Mouse (Mus musculus) adrenal gland, postnatal 36 days (tissue): ENCODE measurements around the gene Trip11. TPM values are rescaled to one million over a fixed set of nuclear protein-coding genes. Genes with fewer than 3 reads are reported as not detected.

Experiments used
- DNase-seq, 2 experiments: peaks; one replicate each; pipeline ENCODE4 v3.0.0; 2021; ENCODE audit warnings: mixed read lengths in 1 of 2
- total RNA-seq, 2 experiments: library from RNA; stranded (reverse); gene quantifications; 2 replicates each; pipeline ENCODE4 v1.2.3; 2021

Gene Trip11
- total RNA-seq, 2 experiments from 2014 or later: 36.9 to 39.9 TPM

- no peak for DNase-seq
These were observed 16.0 kb downstream of the Trip11 start for GRCm38 (mm10) chr12:101897113-101897512.

DNA sequence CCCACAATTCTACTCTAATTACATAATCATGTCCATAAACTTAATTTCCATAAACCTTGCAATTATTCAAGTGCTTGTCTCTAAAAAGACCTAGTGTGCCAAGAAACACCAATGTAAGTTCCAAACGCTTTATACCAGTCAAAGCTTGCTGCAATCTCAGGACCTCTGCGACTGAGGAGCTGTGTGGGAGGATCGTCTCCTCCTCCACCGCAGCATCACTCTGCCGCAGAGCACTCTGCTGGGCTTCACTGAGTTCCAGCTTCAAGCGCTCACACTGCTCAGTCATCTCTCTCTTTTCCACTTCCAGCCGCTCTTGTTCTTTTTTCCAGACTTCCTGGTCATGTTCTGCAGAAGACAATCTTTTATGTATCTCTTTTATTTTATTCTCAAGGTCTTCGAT, 19.8 kb downstream of the Trip11 start:
- no peak for DNase-seq

GRCm38 (mm10) chr12:101892832-101893231, 20.2 kb downstream of the Trip11 start:
- no peak for DNase-seq

- DNase-seq: no peak
These were observed 22.0 kb downstream of the Trip11 start for GRCm38 (mm10) chr12:101891066-101891465.

DNA sequence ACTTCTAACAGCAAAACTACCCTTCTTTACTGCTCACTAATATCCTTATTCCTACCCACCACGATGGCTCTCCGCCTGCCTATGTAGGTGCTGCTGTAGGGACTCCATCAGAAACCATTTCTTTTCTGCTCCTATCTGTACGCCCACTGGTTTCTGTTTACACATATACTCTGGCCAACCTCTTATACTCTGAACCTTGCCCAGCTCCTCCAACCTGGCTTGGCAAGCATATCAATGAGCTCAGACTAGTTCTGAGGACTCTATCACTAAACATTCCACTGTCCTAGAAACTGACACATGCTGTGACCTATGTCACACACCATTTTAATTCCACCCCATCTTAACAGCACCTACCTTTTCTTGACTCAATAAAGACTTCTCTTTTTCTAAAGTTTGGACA, 23.7 kb downstream of the Trip11 start:
- no peak for DNase-seq

DNA sequence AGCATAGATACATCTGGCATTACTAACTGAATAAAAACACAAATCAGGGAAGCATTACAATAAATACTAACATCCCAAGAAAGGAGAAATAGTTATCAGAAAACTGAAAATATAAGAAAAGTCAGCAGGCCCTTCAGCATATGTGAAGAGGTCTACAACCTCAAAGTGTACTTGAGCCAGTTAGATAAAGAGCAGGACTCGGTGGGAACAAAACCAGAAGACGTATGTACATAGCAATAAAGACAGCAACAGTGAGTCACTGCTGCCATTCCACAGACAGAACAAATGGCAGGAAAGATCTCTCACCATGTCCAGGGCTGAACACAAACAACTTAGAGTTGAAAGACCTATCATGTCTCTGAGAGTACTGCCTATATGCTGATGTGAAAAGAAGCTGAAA, 24.8 kb downstream of the Trip11 start:
- no peak for DNase-seq

DNA sequence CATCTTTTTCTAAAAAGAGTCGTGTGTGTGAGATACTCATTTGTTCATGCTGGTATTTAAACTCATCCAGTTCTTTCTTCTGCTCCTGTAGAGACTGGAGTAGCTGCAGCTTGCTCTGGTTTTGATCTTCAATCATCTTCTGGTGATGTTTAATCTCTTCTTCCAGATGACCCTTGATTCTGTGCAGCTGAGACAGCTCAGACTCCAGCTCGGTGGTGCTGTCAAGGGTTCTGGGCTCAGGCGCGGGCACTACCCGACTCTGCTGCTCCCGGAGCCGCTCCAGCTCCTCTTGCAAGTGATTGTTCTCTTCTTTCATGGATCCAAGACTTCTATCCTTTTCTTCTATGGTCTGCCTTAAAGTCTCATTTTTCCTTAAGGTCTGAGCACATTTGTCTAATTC, 28.1 kb downstream of the Trip11 start:
- no peak for DNase-seq

- DNase-seq: no peak
These were observed 36.7 kb downstream of the Trip11 start for GRCm38 (mm10) chr12:101876374-101876773.

- no peak for DNase-seq
These were observed 38.0 kb downstream of the Trip11 start for GRCm38 (mm10) chr12:101875107-101875506.

DNA sequence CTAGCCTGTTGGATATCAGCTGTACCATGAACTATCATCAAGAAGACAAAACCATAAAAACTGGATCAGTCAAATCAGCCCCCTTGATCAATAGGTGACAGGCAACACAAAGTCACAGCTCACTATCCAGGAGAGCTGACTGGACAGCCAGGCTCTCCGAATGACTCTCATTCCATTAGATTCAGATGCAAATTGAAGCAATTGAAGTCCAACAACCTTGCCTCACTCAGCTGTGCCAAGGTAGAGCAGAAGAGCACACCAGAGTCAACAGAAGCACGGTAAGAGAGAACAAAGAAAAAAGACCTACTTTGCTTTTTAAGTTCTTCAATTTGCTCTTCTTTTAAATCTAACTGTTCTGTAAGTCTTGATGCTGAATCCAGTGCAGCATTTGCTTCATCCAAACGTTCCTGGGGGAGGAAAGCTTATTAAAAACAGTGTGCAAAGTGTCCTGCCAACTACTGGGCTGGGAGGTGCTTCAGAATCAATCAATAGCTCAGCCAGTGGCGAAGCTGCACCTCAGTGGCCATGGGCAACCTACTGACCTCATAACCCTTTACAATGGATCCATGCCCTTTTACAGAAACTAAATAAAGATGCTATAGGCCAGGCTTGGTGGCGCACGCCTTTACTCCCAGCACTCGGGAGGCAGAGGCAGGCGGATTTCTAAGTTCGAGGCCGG, 50.6 kb downstream of the Trip11 start:
- no peak for DNase-seq

GRCm38 (mm10) chr12:101860256-101860655, 52.8 kb downstream of the Trip11 start:
- DNase-seq: no peak

GRCm38 (mm10) chr12:101858011-101858410, 55.1 kb downstream of the Trip11 start:
- peak in 1 of 2 experiments; percentile 13 for DNase-seq

DNA sequence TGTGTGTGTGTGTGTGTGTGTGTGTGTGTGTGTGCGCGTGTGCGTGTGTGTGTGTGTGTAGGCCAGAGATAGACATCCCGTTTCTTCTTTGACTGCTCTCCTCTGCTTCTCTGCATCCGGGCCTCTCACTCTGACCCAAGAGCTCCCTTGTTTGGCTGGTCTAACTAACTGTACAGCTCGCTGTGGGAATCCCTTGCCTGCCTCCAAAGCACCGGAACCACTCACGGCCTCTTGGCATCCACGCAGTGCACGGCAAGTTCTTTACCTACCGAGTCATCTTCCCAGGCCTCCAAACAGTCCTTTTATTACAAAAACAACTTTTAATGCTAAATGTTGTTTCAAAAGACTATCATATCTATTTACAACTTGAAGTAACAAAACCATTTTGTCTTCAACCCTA, 58.7 kb downstream of the Trip11 start:
- no peak for DNase-seq

DNA sequence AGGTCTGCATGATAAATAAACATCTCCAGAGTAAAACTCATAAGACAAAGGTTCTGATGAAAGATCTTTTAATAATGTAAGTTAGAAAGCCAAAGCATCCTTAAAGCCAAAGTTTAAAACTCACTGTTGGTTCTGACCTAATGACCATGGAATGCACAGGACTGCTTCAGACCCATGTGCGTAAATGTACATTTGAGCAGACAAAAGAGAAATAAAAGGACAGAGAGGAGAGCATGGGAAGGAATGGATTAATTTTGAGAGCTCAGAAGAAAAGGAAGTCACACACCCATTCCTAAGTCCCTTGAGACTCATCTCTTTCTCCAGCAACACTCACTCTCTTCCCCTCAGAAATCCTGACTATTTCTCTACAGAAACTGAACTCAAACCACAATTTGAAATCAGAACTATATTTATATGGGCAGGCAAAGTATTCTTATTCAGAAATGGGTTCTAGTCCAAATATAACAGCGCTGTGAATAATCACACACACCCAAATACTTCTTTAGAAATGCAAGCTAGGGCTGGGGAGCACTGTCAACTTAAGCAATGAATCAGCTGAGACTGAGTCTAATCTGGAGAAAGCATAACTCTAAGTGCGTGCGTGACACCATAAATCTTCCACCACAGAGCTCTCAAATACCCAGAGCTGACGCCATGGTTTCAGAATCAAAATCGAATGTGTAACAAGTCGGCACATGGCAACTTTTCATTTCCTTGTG, 61.1 kb downstream of the Trip11 start:
- DNase-seq: peak in 1 of 2 experiments; percentile 27

DNA sequence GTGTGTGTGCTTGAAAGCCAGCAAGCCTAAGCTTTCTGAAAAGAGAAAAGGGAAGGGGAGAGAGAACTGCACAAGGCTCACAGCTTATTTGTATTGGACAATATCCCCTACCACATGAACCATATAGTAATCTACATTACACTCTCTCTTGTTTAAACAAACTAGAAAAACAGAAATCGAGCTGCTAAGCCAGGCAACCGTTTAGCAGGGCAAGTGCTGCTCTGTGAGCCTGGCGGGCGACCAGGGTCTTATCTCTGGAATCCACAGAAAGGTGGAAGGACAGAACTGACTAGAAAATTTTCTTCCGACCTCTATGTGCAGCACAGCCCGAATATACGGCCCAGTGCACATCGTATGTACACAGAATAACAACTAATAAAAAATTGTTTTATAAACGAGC, 61.8 kb downstream of the Trip11 start:
- no peak for DNase-seq

GRCm38 (mm10) chr12:101836546-101837274, 76.4 kb downstream of the Trip11 start:
- DNase-seq: no peak

DNA sequence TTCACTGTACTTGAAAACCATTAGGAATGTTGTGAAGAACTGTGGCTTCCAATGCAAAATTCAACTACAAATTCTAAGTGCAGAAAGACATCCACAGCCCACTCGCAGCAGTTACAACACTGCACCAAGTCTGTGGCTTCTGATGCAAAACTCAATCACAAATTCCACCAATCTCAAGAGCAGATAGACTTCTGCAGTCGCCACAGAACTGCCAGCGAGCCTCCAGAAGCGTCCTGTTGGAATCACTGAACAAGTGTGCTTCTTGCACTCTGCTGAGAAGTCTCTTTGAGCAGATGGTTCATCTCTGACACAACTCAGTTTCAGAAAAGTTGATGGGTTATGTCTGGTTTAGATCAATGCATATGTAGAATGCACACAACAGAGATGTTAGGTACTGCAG, 78.4 kb downstream of the Trip11 start:
- no peak for DNase-seq

- DNase-seq: no peak
These were observed 79.3 kb downstream of the Trip11 start for GRCm38 (mm10) chr12:101833776-101834175.

DNA sequence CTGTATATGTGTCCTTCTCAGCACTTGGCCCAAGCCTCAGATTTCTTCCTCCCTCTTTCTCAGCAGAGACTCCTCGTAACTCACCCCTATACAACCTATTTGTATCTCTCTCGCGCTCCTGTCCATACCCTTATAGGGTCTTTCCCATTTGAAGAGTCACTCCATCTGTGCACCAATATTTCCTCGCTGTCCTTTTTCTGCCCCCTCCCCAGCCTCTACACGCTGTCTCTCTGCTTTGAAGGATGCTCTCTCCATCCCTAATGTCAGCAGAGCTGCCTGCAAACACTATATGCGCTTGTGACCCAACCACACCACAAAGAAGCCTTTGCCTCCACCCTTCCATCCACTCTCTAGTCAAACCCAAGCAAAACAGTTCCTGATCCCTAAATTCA, 80.0 kb downstream of the Trip11 start:
- DNase-seq: no peak

- no peak for DNase-seq
These were observed 80.6 kb downstream of the Trip11 start for GRCm38 (mm10) chr12:101832179-101833114.

DNA sequence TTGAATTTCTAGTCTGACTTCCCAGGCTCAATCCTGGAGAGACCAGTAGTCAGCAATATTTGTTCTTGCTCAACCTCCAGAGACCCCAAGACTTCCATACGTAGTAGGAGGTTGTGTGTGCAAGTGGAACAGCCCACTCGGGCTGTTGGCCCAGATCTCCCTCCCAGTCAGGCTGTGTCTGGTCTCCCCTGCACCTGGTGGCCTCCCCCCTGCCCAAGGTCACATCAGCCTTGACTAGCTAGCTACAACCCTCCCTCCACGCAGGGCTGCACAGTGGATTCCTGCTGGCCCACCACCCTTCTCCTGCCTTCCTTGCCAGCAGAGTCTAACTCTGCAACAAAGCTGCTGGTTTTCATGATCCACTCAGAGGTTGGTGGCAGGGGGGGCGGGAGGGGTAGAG, 81.8 kb downstream of the Trip11 start:
- peak in 1 of 2 experiments; percentile 28 for DNase-seq

GRCm38 (mm10) chr12:101823161-101823560, 89.9 kb downstream of the Trip11 start:
- no peak for DNase-seq
